Mouse (Mus musculus) E14TG2a.4 (cell line): ENCODE measurements around the gene Mmp23.

ENCODE experiments used
- CTCF ChIP-seq: conservative IDR thresholded peaks from 2 replicates; pipeline ENCODE4 v1.5.1; 2014; ENCODE audit warnings: low read length
- POU5F1 ChIP-seq: IDR thresholded peaks from 2 replicates; pipeline ENCODE4 v1.6.1; 2014; ENCODE audit warnings: low read length, borderline replicate concordance

GRCm38 (mm10) chr4:155652283-155653085, 700 bp downstream of the Mmp23 start:
- no peak for TF ChIP-seq CTCF
- no peak for TF ChIP-seq POU5F1
